25 mouse cellular contexts compared by ENCODE assay signal in genomic region chr14:13971644-13972234, GRCm38 (mm10). TPM values are rescaled to one million over a fixed set of nuclear protein-coding genes. Genes with fewer than 3 reads are reported as not detected.
DNase-seq lines count a peak whose midpoint lies in the region; ATAC-seq lines count a peak whose summit lies in the region.
"Had no signal": no experiment of that assay in that cellular context is flagged by ENCODE, and none has a peak within 500 bp of the region (broad histone marks: within the 10 kb centered on the region; RNA-seq: fewer than 3 reads in every experiment).

No protein-coding gene starts in this region.

- WGBS in hindbrain, embryonic 15.5 days = 53% methylated on average over 6 of the region's 6 CpGs
- 55% methylated on average over 6 of the region's 6 CpGs for WGBS in hindbrain, embryonic 11.5 days
- 58% methylated on average over 6 of the region's 6 CpGs for WGBS in neural tube, embryonic 12.5 days
- WGBS in neural tube, embryonic 13.5 days = 55% methylated on average over 6 of the region's 6 CpGs

- no peaks in the 10 kb centered on the region for H3K9me3 ChIP-seq in hindbrain, embryonic 15.5 days
- H3K9me3 ChIP-seq in hindbrain, embryonic 11.5 days (ENCODE audit: control insufficient read depth, low read length) = no peaks in the 10 kb centered on the region
- no peaks in the 10 kb centered on the region for H3K9me3 ChIP-seq in neural tube, embryonic 12.5 days
- no peaks in the 10 kb centered on the region for H3K9me3 ChIP-seq in neural tube, embryonic 13.5 days
- H3K9me3 ChIP-seq: embryonic facial prominence, embryonic 15.5 days; limb, embryonic 13.5 days had no signal

- no peak overlapping the region for H3K4me3 ChIP-seq in hindbrain, embryonic 15.5 days
- H3K4me3 ChIP-seq in hindbrain, embryonic 11.5 days (ENCODE audit: low read depth, low read length) = no peak overlapping the region
- H3K4me3 ChIP-seq in neural tube, embryonic 12.5 days = no peak overlapping the region
- no peak overlapping the region for H3K4me3 ChIP-seq in neural tube, embryonic 13.5 days
- H3K4me3 ChIP-seq: embryonic facial prominence, embryonic 15.5 days; layer of hippocampus, adult 2 months; limb, embryonic 13.5 days had no signal

- no peak for ATAC-seq in hindbrain, embryonic 15.5 days (ENCODE audit: low FRiP score, low read depth)
- ATAC-seq in hindbrain, embryonic 11.5 days (ENCODE audit: low FRiP score) = no peak
- no peak for ATAC-seq in neural tube, embryonic 12.5 days (ENCODE audit: low FRiP score, low read depth)
- peak; percentile 87 for ATAC-seq in granulocyte monocyte progenitor cell, adult 5-6 weeks (replicated peaks; ENCODE audit: poor library complexity, severe bottlenecking)
- ATAC-seq in neural tube, embryonic 13.5 days (ENCODE audit: low read depth) = 0 out of 2 replicates have a peak, but pooled peaks have one; percentile 15

- H3K36me3 ChIP-seq in hindbrain, embryonic 15.5 days = no peaks in the 10 kb centered on the region
- no peaks in the 10 kb centered on the region for H3K36me3 ChIP-seq in hindbrain, embryonic 11.5 days (ENCODE audit: control insufficient read depth, insufficient read depth, low read length)
- H3K36me3 ChIP-seq in neural tube, embryonic 12.5 days = no peaks in the 10 kb centered on the region
- H3K36me3 ChIP-seq in neural tube, embryonic 13.5 days = no peaks in the 10 kb centered on the region
- H3K36me3 ChIP-seq: embryonic facial prominence, embryonic 15.5 days; limb, embryonic 13.5 days had no signal

- H3K27me3 ChIP-seq in hindbrain, embryonic 15.5 days = no peaks in the 10 kb centered on the region
- H3K27me3 ChIP-seq in hindbrain, embryonic 11.5 days (ENCODE audit: control insufficient read depth, insufficient read depth, low read length) = no peaks in the 10 kb centered on the region
- no peaks in the 10 kb centered on the region for H3K27me3 ChIP-seq in neural tube, embryonic 12.5 days (replicated peaks)
- no peaks in the 10 kb centered on the region for H3K27me3 ChIP-seq in neural tube, embryonic 13.5 days
- H3K27me3 ChIP-seq: embryonic facial prominence, embryonic 15.5 days; limb, embryonic 13.5 days had no signal

- DNase-seq in hindbrain, embryonic 11.5 days (ENCODE audit: low spot score) = no peak
- no peak for DNase-seq in neural tube, embryonic 10.5 days (ENCODE audit: extremely low spot score, low spot score)
- no peak for DNase-seq in right cerebral cortex, postnatal 14 days
- no peak for DNase-seq in layer of hippocampus, adult 18-20 months (ENCODE audit: low spot score in 2 of 2)
- DNase-seq: cerebellum, adult 9-11 months; embryo, embryonic 11 days; gastrocnemius, postnatal 10 days; lung, adult 2 months; right cerebral cortex, postnatal 4 days; thymus, postnatal 4 days had no signal

- H3K4me1 ChIP-seq in hindbrain, embryonic 15.5 days (replicated peaks) = 0 out of 2 replicates have a peak, but pooled peaks cover 3% of the 10 kb centered on the region
- H3K4me1 ChIP-seq in hindbrain, embryonic 11.5 days (replicated peaks; ENCODE audit: control insufficient read depth, insufficient read depth, low read length) = no peaks in the 10 kb centered on the region
- no peaks in the 10 kb centered on the region for H3K4me1 ChIP-seq in neural tube, embryonic 12.5 days
- H3K4me1 ChIP-seq in neural tube, embryonic 13.5 days (replicated peaks) = 0 out of 2 replicates have a peak, but pooled peaks cover 6% of the 10 kb centered on the region
- H3K4me1 ChIP-seq: embryonic facial prominence, embryonic 15.5 days had no signal

- peak overlapping the region; percentile 51; the same call in 1 of the 2 replicates for H3K27ac ChIP-seq in hindbrain, embryonic 15.5 days (replicated peaks)
- no peak overlapping the region for H3K27ac ChIP-seq in hindbrain, embryonic 11.5 days (ENCODE audit: low read depth, low read length)
- H3K27ac ChIP-seq in neural tube, embryonic 12.5 days = no peak overlapping the region
- H3K27ac ChIP-seq in neural tube, embryonic 13.5 days (replicated peaks) = no peak overlapping the region
- H3K27ac ChIP-seq: embryonic facial prominence, embryonic 15.5 days; kidney, postnatal 0 days; layer of hippocampus, adult 2 months; limb, embryonic 13.5 days; macrophage had no signal

- H3K4me2 ChIP-seq in hindbrain, embryonic 15.5 days = no peak overlapping the region
- H3K4me2 ChIP-seq in hindbrain, embryonic 11.5 days (replicated peaks; ENCODE audit: low read depth, low read length) = no peak overlapping the region
- H3K4me2 ChIP-seq in neural tube, embryonic 12.5 days (replicated peaks) = no peak overlapping the region
- no peak overlapping the region for H3K4me2 ChIP-seq in neural tube, embryonic 13.5 days
- H3K4me2 ChIP-seq: embryonic facial prominence, embryonic 15.5 days; limb, embryonic 13.5 days had no signal

- H3K9ac ChIP-seq in hindbrain, embryonic 15.5 days = no peak overlapping the region
- no peak overlapping the region for H3K9ac ChIP-seq in hindbrain, embryonic 11.5 days (ENCODE audit: low read depth, low read length)
- 0 out of 2 replicates have a peak overlapping the region, but pooled peaks have one; percentile 21 for H3K9ac ChIP-seq in neural tube, embryonic 12.5 days
- no peak overlapping the region for H3K9ac ChIP-seq in neural tube, embryonic 13.5 days
- H3K9ac ChIP-seq: embryonic facial prominence, embryonic 15.5 days; limb, embryonic 13.5 days had no signal

RNA-seq across cellular contexts. Expression of gene Thoc7, which starts 10.1 kb away (rescaled TPM):
- polyA plus RNA-seq in hindbrain, embryonic 15.5 days (2015; fragmentation: Nextera tagmentation; extraction: Ambion mirVana) = 174 and 193 TPM in 2 replicates
- polyA plus RNA-seq in hindbrain, embryonic 11.5 days (2014; fragmentation: Nextera tagmentation; extraction: Ambion mirVana) = 253 TPM in 2 replicates
- 190 TPM in 2 replicates for polyA plus RNA-seq in neural tube, embryonic 12.5 days (2016; fragmentation: Nextera tagmentation; extraction: Ambion mirVana)
- 188 and 219 TPM in 2 replicates for total RNA-seq in granulocyte monocyte progenitor cell, adult 5-6 weeks (2014; fragmentation: Nextera tagmentation)
- total RNA-seq in granulocyte monocyte progenitor cell, adult 5-6 weeks (2017) = 347 and 460 TPM in 2 replicates
- polyA plus RNA-seq in neural tube, embryonic 13.5 days (2015; fragmentation: Nextera tagmentation; extraction: Ambion mirVana) = 205 and 227 TPM in 2 replicates
- 100 to 1,000 TPM in 1 of 2 experiments, 10 to 100 TPM in 1; 91.9 to 102 TPM for total RNA-seq in layer of hippocampus, adult 18-20 months (2021)

RNA-seq across cellular contexts. Expression of gene Atxn7, which starts 10.5 kb away (rescaled TPM):
- 3.8 and 4.6 TPM in 2 replicates for polyA plus RNA-seq in hindbrain, embryonic 15.5 days (2015; fragmentation: Nextera tagmentation; extraction: Ambion mirVana)
- polyA plus RNA-seq in hindbrain, embryonic 11.5 days (2014; fragmentation: Nextera tagmentation; extraction: Ambion mirVana) = 4.4 and 6.3 TPM in 2 replicates
- polyA plus RNA-seq in neural tube, embryonic 12.5 days (2016; fragmentation: Nextera tagmentation; extraction: Ambion mirVana) = 3.8 and 3.9 TPM in 2 replicates
- 14.3 and 14.6 TPM in 2 replicates for total RNA-seq in granulocyte monocyte progenitor cell, adult 5-6 weeks (2014; fragmentation: Nextera tagmentation)
- total RNA-seq in granulocyte monocyte progenitor cell, adult 5-6 weeks (2017) = 11.3 and 20.3 TPM in 2 replicates
- polyA plus RNA-seq in neural tube, embryonic 13.5 days (2015; fragmentation: Nextera tagmentation; extraction: Ambion mirVana) = 2.8 and 4.4 TPM in 2 replicates
- total RNA-seq in layer of hippocampus, adult 18-20 months (2021) = 10 to 100 TPM; 28.9 to 30.8 TPM

RNA-seq across cellular contexts. Expression of gene Gm281, which starts 57.5 kb away (rescaled TPM):
- not detected in 2 replicates for polyA plus RNA-seq in hindbrain, embryonic 15.5 days (2015; fragmentation: Nextera tagmentation; extraction: Ambion mirVana)
- polyA plus RNA-seq in hindbrain, embryonic 11.5 days (2014; fragmentation: Nextera tagmentation; extraction: Ambion mirVana) = not detected in 2 replicates
- polyA plus RNA-seq in neural tube, embryonic 12.5 days (2016; fragmentation: Nextera tagmentation; extraction: Ambion mirVana) = 0.06 TPM in 1 of 2 replicates, not detected in the other
- total RNA-seq in granulocyte monocyte progenitor cell, adult 5-6 weeks (2014; fragmentation: Nextera tagmentation) = not detected in 2 replicates
- not detected in 2 replicates for total RNA-seq in granulocyte monocyte progenitor cell, adult 5-6 weeks (2017)
- polyA plus RNA-seq in neural tube, embryonic 13.5 days (2015; fragmentation: Nextera tagmentation; extraction: Ambion mirVana) = not detected in 2 replicates
- total RNA-seq in layer of hippocampus, adult 18-20 months (2021) = not detected
- total RNA-seq: adrenal gland, postnatal 4 days; gastrocnemius, postnatal 10 days; layer of hippocampus, adult 2 months; left cerebral cortex, adult 18-20 months; midbrain, postnatal 0 days had no signal
- polyA plus RNA-seq: heart, postnatal 0 days; intestine, embryonic 14.5 days; kidney, postnatal 0 days; limb, embryonic 13.5 days; macrophage; midbrain, postnatal 0 days; neural tube, embryonic 11.5 days had no signal

Comparison
In these comparisons a context has a peak if more than half of its experiments do, and no peak if none do; other contexts are left out.
1. ATAC-seq: peak in granulocyte monocyte progenitor cell, adult 5-6 weeks (single experiment) and neural tube, embryonic 13.5 days (single experiment); none in hindbrain, embryonic 15.5 days (single experiment), hindbrain, embryonic 11.5 days (single experiment) and neural tube, embryonic 12.5 days (single experiment).